Mouse (Mus musculus): Measurements from ENCODE around the gene Zfp82. TPM values are rescaled to one million over a fixed set of nuclear protein-coding genes. Genes with fewer than 3 reads are reported as not detected.

The Zfp82 gene
- 13.1 TPM for polyA plus RNA-seq (2017; shearing (Covaris generic))

GRCm38 (mm10) chr7:30072146-30073028 lies at the start of gene Zfp82:
TSS of gene Zfp82 (minus strand) at chr7:30072900.

GRCm38 (mm10) chr7:30121308-30122187 lies 48.8 kb upstream of the Zfp82 start, which contains the start of gene Zfp382:
TSS of gene Zfp382 (plus strand) at chr7:30121942.

DNA sequence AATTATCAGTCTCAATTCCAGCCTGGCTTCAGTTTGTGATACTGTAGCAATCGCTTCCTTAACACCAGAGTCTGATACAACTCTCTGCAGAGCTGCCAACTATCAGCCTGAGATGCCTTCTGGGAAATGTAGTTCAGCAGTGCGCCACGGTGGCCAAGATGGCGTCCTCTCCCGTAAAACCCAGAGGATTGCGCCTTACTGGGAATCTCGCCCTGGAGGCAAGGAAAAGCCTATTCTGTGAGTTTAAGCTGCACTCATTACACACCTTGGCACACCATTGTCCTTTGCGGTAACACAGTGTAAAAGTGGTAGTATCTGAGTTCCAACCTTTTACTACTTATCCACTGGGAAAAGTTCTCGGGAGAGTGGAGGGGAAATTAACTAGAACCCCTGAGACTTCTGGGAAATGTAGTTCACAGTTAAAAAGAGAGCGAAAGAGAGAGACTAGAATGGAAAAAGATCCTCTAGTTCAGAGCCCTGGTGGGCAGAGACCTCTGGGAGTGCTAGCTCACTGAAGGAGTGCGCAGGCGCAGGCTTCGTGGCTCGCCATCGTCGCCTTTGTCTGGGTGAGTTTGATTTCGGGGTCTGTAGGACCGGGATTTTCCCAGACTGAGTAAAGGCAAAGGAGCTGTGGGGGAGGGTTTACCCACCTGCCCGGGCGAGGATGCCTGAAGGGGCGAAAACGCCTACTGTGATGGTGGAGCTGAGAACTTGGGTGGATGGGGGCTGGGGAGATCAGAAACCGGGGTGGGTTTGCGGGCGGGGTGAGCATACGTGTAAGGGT lies 22.1 kb upstream of the Zfp82 start, which contains the start of gene Zfp260:
TSS of gene Zfp260 (plus strand) at position 132 of the 784 bp plus-strand sequence.

DNA sequence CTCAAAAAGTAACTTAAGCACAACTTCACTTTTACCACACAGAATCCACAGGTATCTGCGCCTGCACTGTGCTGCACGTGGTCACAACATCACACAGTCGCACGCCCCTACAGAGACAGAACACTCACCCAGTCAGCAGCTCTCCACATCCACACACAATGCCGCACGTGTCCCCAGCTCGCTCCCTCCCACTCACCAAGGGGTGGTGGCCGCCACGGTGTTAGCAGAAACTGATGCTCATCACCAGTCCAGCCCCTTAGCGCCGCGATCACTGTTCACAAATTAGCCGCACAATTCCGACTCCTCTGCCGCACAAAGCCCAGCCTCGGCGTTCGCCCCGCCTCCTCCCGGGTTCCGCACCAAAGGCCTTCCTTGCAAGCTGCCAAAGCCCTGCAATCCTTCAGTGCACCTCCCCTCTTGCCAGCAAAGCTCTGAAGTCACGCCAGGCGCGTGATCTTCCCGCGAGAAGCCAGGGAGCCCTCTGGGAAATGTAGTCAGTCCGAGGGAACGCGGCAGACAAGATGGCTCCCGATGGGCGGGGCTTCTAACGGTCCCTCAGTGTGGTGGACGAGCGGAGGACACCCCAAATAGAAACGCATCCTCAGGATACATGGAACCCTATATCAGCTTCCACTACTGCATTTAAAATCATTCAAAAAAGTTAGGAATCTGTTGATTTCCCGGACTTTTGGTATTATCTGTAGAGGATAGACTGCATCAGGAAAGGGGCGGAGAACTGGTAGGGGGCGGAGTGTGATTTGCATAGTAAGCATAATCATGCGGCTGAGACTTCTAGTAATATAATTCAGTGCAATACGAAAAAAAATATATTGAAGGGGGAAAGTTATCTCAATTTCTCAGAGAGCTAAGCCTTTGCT lies 17.6 kb upstream of the Zfp82 start, which contains the start of the genes Gm26920 and Zfp566:
TSS of gene Gm26920 (minus strand) at position 319 of the 878 bp plus-strand sequence.
TSS of gene Zfp566 (minus strand) at position 436 of the 878 bp plus-strand sequence.

DNA sequence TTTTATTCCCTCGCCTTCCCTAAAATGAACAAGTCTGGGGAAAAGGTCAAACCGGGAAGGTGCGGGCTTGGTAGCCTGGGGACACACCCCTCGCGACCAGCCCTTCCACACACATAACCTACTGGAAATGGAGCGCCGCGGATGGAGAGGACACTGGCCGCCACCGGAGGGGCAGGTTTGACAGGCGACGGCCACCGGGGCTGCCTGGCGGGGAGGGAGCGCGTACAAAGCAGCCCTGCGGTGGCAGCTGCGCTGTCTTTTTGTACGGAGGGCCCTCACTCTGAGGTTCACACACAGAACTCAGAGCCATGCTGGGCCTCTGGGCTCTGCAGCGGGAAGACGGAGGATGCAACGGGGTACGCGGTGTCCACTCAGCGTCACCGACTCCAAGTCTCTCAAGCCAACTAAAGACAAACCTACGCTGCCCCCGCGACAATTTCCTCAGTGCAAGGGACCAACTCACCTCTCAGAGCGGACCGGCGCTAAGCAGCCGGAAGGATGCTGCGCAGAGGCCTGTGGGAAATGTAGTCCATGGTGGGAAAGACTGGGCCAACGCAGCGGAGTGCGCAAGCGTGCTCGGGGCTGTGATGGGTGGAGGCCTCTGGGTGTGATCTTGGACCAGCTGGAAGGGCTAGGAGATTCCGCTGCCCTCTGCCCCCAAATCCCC lies 21.7 kb downstream of the Zfp82 start, which contains the start of gene Zfp14:
TSS of gene Zfp14 (minus strand) at position 499 of the 667 bp plus-strand sequence.

Other genes starting within 250 kb of the Zfp82 start
- gene Zfp940, start 219.2 kb downstream of the Zfp82 start, polyA plus RNA-seq (2017; shearing (Covaris generic)): 7.1 TPM
- 15.7 TPM for gene Zfp420, start 212.9 kb downstream of the Zfp82 start, polyA plus RNA-seq (2017; shearing (Covaris generic))
- 5.9 TPM for gene Zfp27, start 166.3 kb downstream of the Zfp82 start, polyA plus RNA-seq (2017; shearing (Covaris generic))
- gene Zfp383, start 164.7 kb downstream of the Zfp82 start, polyA plus RNA-seq (2017; shearing (Covaris generic)): 0.99 TPM
- 7.3 TPM for gene Zfp74, start 118.8 kb downstream of the Zfp82 start, polyA plus RNA-seq (2017; shearing (Covaris generic))
- gene Zfp568, start 88.9 kb downstream of the Zfp82 start, polyA plus RNA-seq (2017; shearing (Covaris generic)): 6.3 TPM
- 7.1 TPM for gene Zfp14, start 21.5 kb downstream of the Zfp82 start, polyA plus RNA-seq (2017; shearing (Covaris generic))
- gene Gm26920, start 17.5 kb upstream of the Zfp82 start, polyA plus RNA-seq (2017; shearing (Covaris generic)): 2.0 TPM
- gene Zfp566, start 17.6 kb upstream of the Zfp82 start, polyA plus RNA-seq (2017; shearing (Covaris generic)): 14.8 TPM
- gene Zfp260, start 21.9 kb upstream of the Zfp82 start, polyA plus RNA-seq (2017; shearing (Covaris generic)): 95.2 TPM
- 15.8 TPM for gene Zfp382, start 49.0 kb upstream of the Zfp82 start, polyA plus RNA-seq (2017; shearing (Covaris generic))
- gene Zfp146, start 96.8 kb upstream of the Zfp82 start, polyA plus RNA-seq (2017; shearing (Covaris generic)): 33.9 TPM
- gene Cox7a1, start 111.2 kb upstream of the Zfp82 start, polyA plus RNA-seq (2017; shearing (Covaris generic)): 1.5 TPM
- gene Capns1, start 125.9 kb upstream of the Zfp82 start, polyA plus RNA-seq (2017; shearing (Covaris generic)): 74.4 TPM
- 69.2 TPM for gene Polr2i, start 159.0 kb upstream of the Zfp82 start, polyA plus RNA-seq (2017; shearing (Covaris generic))
- 134 TPM for gene Tbcb, start 159.4 kb upstream of the Zfp82 start, polyA plus RNA-seq (2017; shearing (Covaris generic))
- not detected for gene Ovol3, start 162.8 kb upstream of the Zfp82 start, polyA plus RNA-seq (2017; shearing (Covaris generic))
- gene Thap8, start 207.2 kb upstream of the Zfp82 start, polyA plus RNA-seq (2017; shearing (Covaris generic)): 0.69 TPM
- gene Wdr62, start 207.5 kb upstream of the Zfp82 start, polyA plus RNA-seq (2017; shearing (Covaris generic)): 5.3 TPM
- 4.2 TPM for gene Clip3, start 218.8 kb upstream of the Zfp82 start, polyA plus RNA-seq (2017; shearing (Covaris generic))
- 157 TPM for gene Alkbh6, start 235.8 kb upstream of the Zfp82 start, polyA plus RNA-seq (2017; shearing (Covaris generic))
- 13.5 TPM for gene Syne4, start 241.9 kb upstream of the Zfp82 start, polyA plus RNA-seq (2017; shearing (Covaris generic))
- not detected for gene E130208F15Rik, start 248.8 kb upstream of the Zfp82 start, polyA plus RNA-seq (2017; shearing (Covaris generic))